Mouse (Mus musculus): ENCODE measurements at regions not wholly inside any gene's neighbourhood (a gene's known extent, or its start where the extent isn't known, plus 50 kb on each side); places are given as distances from the start of the nearest gene placed in this dataset.

GRCm38 (mm10) chr13:90392415-90392814 lies 303.0 kb upstream of the Xrcc4 start:
- no peak for TF ChIP-seq CTCF (IDR thresholded peaks at IDR 0.05; ENCODE audit: insufficient read depth, low read length)
- TF ChIP-seq POLR2A (IDR thresholded peaks at IDR 0.05; ENCODE audit: borderline replicate concordance, extremely low read depth, low read depth, low read length) = no peak

Measured in lung, adult 2 months (tissue).